Mouse (Mus musculus): Measurements from ENCODE around the gene Fam78a.

DNA sequence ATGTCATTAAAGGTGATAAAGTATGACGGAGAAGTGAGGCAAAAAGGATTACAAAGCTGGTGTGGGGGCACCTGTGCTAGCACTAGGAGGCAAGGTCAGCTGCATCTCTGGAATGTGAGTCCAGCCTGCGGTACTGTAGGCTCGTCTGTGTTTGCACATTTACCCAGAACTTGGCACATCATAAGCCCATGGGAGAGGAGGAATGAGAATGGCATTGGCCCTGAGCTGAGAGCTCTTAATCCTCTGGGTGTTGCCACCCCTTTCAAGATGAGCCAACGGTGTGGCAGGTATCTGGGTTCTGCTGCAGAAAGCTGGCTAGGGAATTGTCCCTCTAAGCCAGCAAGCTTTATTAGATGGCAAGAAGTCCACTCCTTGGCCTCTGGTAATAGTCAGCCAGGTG, 65.0 kb downstream of the Fam78a start:
- TF ChIP-seq MAX (IDR thresholded peaks at IDR 0.05), result no peak
- no peak for TF ChIP-seq CTCF (IDR thresholded peaks at IDR 0.05; ENCODE audit: control insufficient read depth, insufficient read depth, insufficient read length)
- no peak for TF ChIP-seq USF1 (IDR thresholded peaks at IDR 0.05; ENCODE audit: low read depth)

All from C2C12 (cell line).